Mouse (Mus musculus): ENCODE measurements at regions not wholly inside any gene's neighbourhood (a gene's known extent, or its start where the extent isn't known, plus 50 kb on each side); places are given as distances from the start of the nearest gene placed in this dataset.

DNA sequence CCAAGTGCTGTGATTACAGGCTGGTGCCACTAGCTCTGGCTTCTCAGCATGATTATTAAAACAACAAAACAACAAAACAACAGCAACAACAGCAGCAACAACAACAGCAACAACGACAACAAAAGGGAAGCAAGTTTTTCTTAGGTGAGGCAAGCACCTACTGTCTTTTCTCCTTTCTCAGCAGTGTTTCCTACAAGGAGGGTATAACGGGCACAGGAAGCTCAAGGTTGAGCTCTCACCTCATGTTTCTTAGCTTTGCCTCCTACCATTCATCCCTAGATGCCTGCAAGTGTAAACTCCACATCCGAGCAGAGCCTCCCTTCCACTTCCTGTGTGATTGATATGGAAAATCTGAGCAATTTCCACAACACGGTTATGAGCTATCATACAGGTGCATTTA, 128.1 kb upstream of the Mpdz start:
- Histone ChIP-seq H3K4me3 (ENCODE audit: insufficient read depth in 1 of 2, low read depth in 1 of 2, low read length in 2 of 2, poor library complexity in 1 of 2, severe bottlenecking in 1 of 2) (no peak overlapping the region), H3K36me3 (ENCODE audit: control insufficient read depth, insufficient read depth, low read length, poor library complexity, severe bottlenecking) (no peaks in the 10 kb centered on the region), H3K9me3 (ENCODE audit: control insufficient read depth, insufficient read depth, low read depth, low read length) (no peaks in the 10 kb centered on the region), H3K27ac (ENCODE audit: insufficient read depth, low read depth, low read length, poor library complexity, severe bottlenecking) (no peak overlapping the region), H3K4me1 (ENCODE audit: control insufficient read depth in 2 of 2, insufficient read depth in 2 of 2, low read length in 2 of 2, poor library complexity in 1 of 2) (no peaks in the 10 kb centered on the region), H3K9ac (ENCODE audit: insufficient read depth, low read depth, low read length, poor library complexity, severe bottlenecking) (no peak overlapping the region)
- TF ChIP-seq ZC3H11A (IDR thresholded peaks at IDR 0.05; ENCODE audit: borderline replicate concordance, low read depth, low read length), result no peak
- no peak for TF ChIP-seq ZNF384 (IDR thresholded peaks at IDR 0.05; ENCODE audit: low read depth, low read length)
- no peak for TF ChIP-seq CHD2 (IDR thresholded peaks at IDR 0.05; ENCODE audit: low read depth, low read length)
- TF ChIP-seq HCFC1 (IDR thresholded peaks at IDR 0.05; ENCODE audit: borderline replicate concordance, insufficient read depth, low read length), result no peak
- in situ Hi-C loops (cut with MboI; ENCODE audit: low sequenced_read_pairs in 2 of 2, unreplicated experiment in 2 of 2), result loop anchor here in 1 of 2 experiments (25.0 kb wide), 1 partner anchor 1017 kb away; no protein-coding TSS in a partner anchor
- no peak for DNase-seq (ENCODE audit: low read depth, low spot score)

DNA sequence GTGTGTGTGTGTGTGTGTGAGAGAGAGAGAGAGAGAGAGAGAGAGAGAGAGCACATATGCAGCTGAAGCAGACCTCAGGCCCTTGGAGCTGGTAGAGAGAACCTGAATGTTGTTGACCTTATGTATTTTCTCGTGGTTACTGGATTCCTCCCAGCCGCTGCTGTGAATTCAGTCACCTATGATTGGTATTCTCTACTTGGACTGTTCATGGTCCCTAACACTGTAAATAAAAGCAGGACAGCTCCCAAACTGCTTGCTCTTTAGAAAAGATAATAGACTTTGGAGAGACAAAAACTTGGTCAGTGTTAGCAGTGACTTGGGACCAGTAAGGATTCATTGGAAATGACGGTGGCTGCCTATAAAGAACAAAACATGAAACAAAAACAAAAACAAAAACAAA, 126.9 kb upstream of the Mpdz start:
- no peak overlapping the region for H3K27ac ChIP-seq (ENCODE audit: insufficient read depth, low read depth, low read length, poor library complexity, severe bottlenecking)
- no peaks in the 10 kb centered on the region for H3K36me3 ChIP-seq (ENCODE audit: control insufficient read depth, insufficient read depth, low read length, poor library complexity, severe bottlenecking)
- no peaks in the 10 kb centered on the region for H3K4me1 ChIP-seq (ENCODE audit: control insufficient read depth in 2 of 2, insufficient read depth in 2 of 2, low read length in 2 of 2, poor library complexity in 1 of 2)
- H3K9ac ChIP-seq (ENCODE audit: insufficient read depth, low read depth, low read length, poor library complexity, severe bottlenecking), result no peak overlapping the region
- no peak overlapping the region for H3K4me3 ChIP-seq (ENCODE audit: insufficient read depth in 1 of 2, low read depth in 1 of 2, low read length in 2 of 2, poor library complexity in 1 of 2, severe bottlenecking in 1 of 2)
- no peaks in the 10 kb centered on the region for H3K9me3 ChIP-seq (ENCODE audit: control insufficient read depth, insufficient read depth, low read depth, low read length)
- no peak for DNase-seq (ENCODE audit: low read depth, low spot score)
- in situ Hi-C loops (cut with MboI; ENCODE audit: low sequenced_read_pairs in 2 of 2, unreplicated experiment in 2 of 2), result loop anchor here in 1 of 2 experiments (25.0 kb wide), 1 partner anchor 1018 kb away; no protein-coding TSS in a partner anchor
- TF ChIP-seq HCFC1 (IDR thresholded peaks at IDR 0.05; ENCODE audit: borderline replicate concordance, insufficient read depth, low read length) (no peak), ZNF384 (IDR thresholded peaks at IDR 0.05; ENCODE audit: low read depth, low read length) (no peak), CHD2 (IDR thresholded peaks at IDR 0.05; ENCODE audit: low read depth, low read length) (no peak), MAFK (IDR thresholded peaks at IDR 0.05; ENCODE audit: insufficient read depth, low read depth, low read length) (no peak), ZC3H11A (IDR thresholded peaks at IDR 0.05; ENCODE audit: borderline replicate concordance, low read depth, low read length) (no peak)

DNA sequence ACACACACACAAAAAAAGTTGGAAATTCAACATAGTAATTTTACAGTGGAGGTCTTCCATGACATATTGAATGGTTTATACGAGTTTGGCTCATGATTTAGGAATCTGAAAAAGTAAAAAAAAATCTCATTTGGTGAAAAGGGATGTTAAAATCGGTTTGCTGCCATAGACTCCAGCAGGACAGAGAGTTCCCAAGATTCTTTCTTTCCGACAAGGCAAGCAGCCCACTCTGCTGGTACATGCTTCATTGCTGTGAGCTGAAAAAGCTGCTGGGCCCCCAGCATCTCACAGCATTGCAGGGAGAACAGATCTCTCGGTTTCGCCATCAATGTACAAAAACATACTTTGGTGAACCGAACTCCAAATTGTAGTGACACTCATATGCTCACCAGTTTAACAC, 125.8 kb upstream of the Mpdz start:
- no peaks in the 10 kb centered on the region for H3K4me1 ChIP-seq (ENCODE audit: control insufficient read depth in 2 of 2, insufficient read depth in 2 of 2, low read length in 2 of 2, poor library complexity in 1 of 2)
- no peaks in the 10 kb centered on the region for H3K36me3 ChIP-seq (ENCODE audit: control insufficient read depth, insufficient read depth, low read length, poor library complexity, severe bottlenecking)
- no peak for TF ChIP-seq ZNF384 (IDR thresholded peaks at IDR 0.05; ENCODE audit: low read depth, low read length)
- TF ChIP-seq ZC3H11A (IDR thresholded peaks at IDR 0.05; ENCODE audit: borderline replicate concordance, low read depth, low read length), result no peak
- TF ChIP-seq MAFK (IDR thresholded peaks at IDR 0.05; ENCODE audit: insufficient read depth, low read depth, low read length), result no peak
- no peak for TF ChIP-seq CHD2 (IDR thresholded peaks at IDR 0.05; ENCODE audit: low read depth, low read length)
- no peak for TF ChIP-seq HCFC1 (IDR thresholded peaks at IDR 0.05; ENCODE audit: borderline replicate concordance, insufficient read depth, low read length)
- in situ Hi-C loops (cut with MboI; ENCODE audit: low sequenced_read_pairs in 2 of 2, unreplicated experiment in 2 of 2), result loop anchor here in 1 of 2 experiments (25.0 kb wide), 1 partner anchor 1019 kb away; no protein-coding TSS in a partner anchor
- H3K4me3 ChIP-seq (ENCODE audit: insufficient read depth in 1 of 2, low read depth in 1 of 2, low read length in 2 of 2, poor library complexity in 1 of 2, severe bottlenecking in 1 of 2), result no peak overlapping the region
- no peaks in the 10 kb centered on the region for H3K9me3 ChIP-seq (ENCODE audit: control insufficient read depth, insufficient read depth, low read depth, low read length)
- no peak overlapping the region for H3K27ac ChIP-seq (ENCODE audit: insufficient read depth, low read depth, low read length, poor library complexity, severe bottlenecking)
- H3K9ac ChIP-seq (ENCODE audit: insufficient read depth, low read depth, low read length, poor library complexity, severe bottlenecking), result no peak overlapping the region
- no peak for DNase-seq (ENCODE audit: low read depth, low spot score)

DNA sequence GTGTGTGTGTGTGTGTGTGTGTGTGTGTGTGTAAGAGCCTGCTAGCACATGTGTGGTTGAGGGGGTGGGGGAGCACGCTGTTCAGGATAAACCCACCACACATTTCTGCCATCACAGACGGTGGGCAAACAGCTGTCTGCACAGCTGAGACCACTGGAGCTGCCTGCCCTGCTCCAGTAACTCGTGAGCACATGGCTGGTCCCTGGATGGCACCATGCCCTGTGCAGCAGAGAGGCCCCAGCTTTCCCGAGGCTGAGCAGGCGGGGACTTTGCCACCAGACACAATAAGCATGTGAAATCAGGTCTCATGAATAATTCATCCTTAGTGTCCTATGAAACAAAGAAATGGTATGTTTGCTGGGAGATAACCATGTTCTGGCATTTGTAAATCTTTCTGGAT, 125.3 kb upstream of the Mpdz start:
- H3K9ac ChIP-seq (ENCODE audit: insufficient read depth, low read depth, low read length, poor library complexity, severe bottlenecking), result no peak overlapping the region
- no peak for DNase-seq (ENCODE audit: low read depth, low spot score)
- no peaks in the 10 kb centered on the region for H3K9me3 ChIP-seq (ENCODE audit: control insufficient read depth, insufficient read depth, low read depth, low read length)
- H3K27ac ChIP-seq (ENCODE audit: insufficient read depth, low read depth, low read length, poor library complexity, severe bottlenecking), result no peak overlapping the region
- in situ Hi-C loops (cut with MboI; ENCODE audit: low sequenced_read_pairs in 2 of 2, unreplicated experiment in 2 of 2), result loop anchor here in 1 of 2 experiments (25.0 kb wide), 1 partner anchor 1019 kb away; no protein-coding TSS in a partner anchor
- no peaks in the 10 kb centered on the region for H3K36me3 ChIP-seq (ENCODE audit: control insufficient read depth, insufficient read depth, low read length, poor library complexity, severe bottlenecking)
- no peaks in the 10 kb centered on the region for H3K4me1 ChIP-seq (ENCODE audit: control insufficient read depth in 2 of 2, insufficient read depth in 2 of 2, low read length in 2 of 2, poor library complexity in 1 of 2)
- TF ChIP-seq MAFK (IDR thresholded peaks at IDR 0.05; ENCODE audit: insufficient read depth, low read depth, low read length) (no peak), ZC3H11A (IDR thresholded peaks at IDR 0.05; ENCODE audit: borderline replicate concordance, low read depth, low read length) (no peak), ZNF384 (IDR thresholded peaks at IDR 0.05; ENCODE audit: low read depth, low read length) (no peak), HCFC1 (IDR thresholded peaks at IDR 0.05; ENCODE audit: borderline replicate concordance, insufficient read depth, low read length) (no peak), CHD2 (IDR thresholded peaks at IDR 0.05; ENCODE audit: low read depth, low read length) (no peak)
- H3K4me3 ChIP-seq (ENCODE audit: insufficient read depth in 1 of 2, low read depth in 1 of 2, low read length in 2 of 2, poor library complexity in 1 of 2, severe bottlenecking in 1 of 2), result no peak overlapping the region

DNA sequence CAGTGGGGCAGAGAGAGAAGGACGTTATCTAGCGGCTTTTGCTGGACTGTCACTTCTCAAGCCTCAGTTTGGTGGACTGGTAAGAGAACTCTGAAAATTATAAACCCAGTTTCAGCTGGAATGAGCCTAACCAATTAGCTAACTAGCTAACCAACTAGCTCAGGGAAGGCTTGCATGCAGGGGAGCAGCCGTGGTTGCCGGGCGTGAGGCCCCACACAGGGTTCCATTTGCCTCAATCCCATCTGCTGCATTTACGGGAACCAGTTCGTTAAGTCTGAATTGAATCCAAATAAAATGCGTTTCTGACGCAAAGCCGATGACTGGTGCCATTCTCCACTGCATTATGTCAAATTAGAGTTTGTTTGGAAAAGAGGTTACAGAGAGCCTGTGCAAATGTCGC, 123.9 kb upstream of the Mpdz start:
- Histone ChIP-seq H3K36me3 (ENCODE audit: control insufficient read depth, insufficient read depth, low read length, poor library complexity, severe bottlenecking) (no peaks in the 10 kb centered on the region), H3K27ac (ENCODE audit: insufficient read depth, low read depth, low read length, poor library complexity, severe bottlenecking) (no peak overlapping the region), H3K4me3 (ENCODE audit: insufficient read depth in 1 of 2, low read depth in 1 of 2, low read length in 2 of 2, poor library complexity in 1 of 2, severe bottlenecking in 1 of 2) (no peak overlapping the region), H3K9ac (ENCODE audit: insufficient read depth, low read depth, low read length, poor library complexity, severe bottlenecking) (no peak overlapping the region), H3K9me3 (ENCODE audit: control insufficient read depth, insufficient read depth, low read depth, low read length) (no peaks in the 10 kb centered on the region), H3K4me1 (ENCODE audit: control insufficient read depth in 2 of 2, insufficient read depth in 2 of 2, low read length in 2 of 2, poor library complexity in 1 of 2) (no peaks in the 10 kb centered on the region)
- in situ Hi-C loops (cut with MboI; ENCODE audit: low sequenced_read_pairs in 2 of 2, unreplicated experiment in 2 of 2), result loop anchor here in 1 of 2 experiments (25.0 kb wide), 1 partner anchor 1021 kb away; no protein-coding TSS in a partner anchor
- TF ChIP-seq ZC3H11A (IDR thresholded peaks at IDR 0.05; ENCODE audit: borderline replicate concordance, low read depth, low read length), result no peak
- no peak for TF ChIP-seq MAFK (IDR thresholded peaks at IDR 0.05; ENCODE audit: insufficient read depth, low read depth, low read length)
- no peak for TF ChIP-seq CHD2 (IDR thresholded peaks at IDR 0.05; ENCODE audit: low read depth, low read length)
- TF ChIP-seq ZNF384 (IDR thresholded peaks at IDR 0.05; ENCODE audit: low read depth, low read length), result no peak
- no peak for TF ChIP-seq HCFC1 (IDR thresholded peaks at IDR 0.05; ENCODE audit: borderline replicate concordance, insufficient read depth, low read length)
- no peak for DNase-seq (ENCODE audit: low read depth, low spot score)
